Mouse (Mus musculus) kidney, adult 2 months (tissue): ENCODE measurements around the gene March10. TPM values are rescaled to one million over a fixed set of nuclear protein-coding genes. Genes with fewer than 3 reads are reported as not detected.
A peak's percentile ranks its signal among the peaks of the same experiment; 100 is the strongest.

Source experiments
- DNase-seq: peaks from one replicate; pipeline ENCODE4 v3.0.0; 2021
- H3K27ac ChIP-seq: fragments of 200-500 bp; 2 replicates; pipeline ENCODE4 v1.5.1; 2012; ENCODE audit warnings: low read depth, low read length, control low read depth, inconsistent platforms; ENCODE audit not compliant: insufficient read depth
- H3K27me3 ChIP-seq: fragments of 200-500 bp; replicated peaks from 2 replicates; pipeline ENCODE4 v1.6.1; 2012; ENCODE audit warnings: mild to moderate bottlenecking, moderate library complexity, low read length, inconsistent platforms; ENCODE audit not compliant: control insufficient read depth, insufficient read depth
- H3K36me3 ChIP-seq: fragments of 200-500 bp; 2 replicates; pipeline ENCODE4 v1.6.1; 2012; ENCODE audit warnings: mild to moderate bottlenecking, moderate library complexity, low read length, inconsistent platforms; ENCODE audit not compliant: control insufficient read depth, insufficient read depth
- H3K4me1 ChIP-seq: fragments of 200-500 bp; 2 replicates; pipeline ENCODE4 v1.6.1; 2011; ENCODE audit warnings: low read length; ENCODE audit not compliant: control insufficient read depth, insufficient read depth
- H3K4me3 ChIP-seq: fragments of 200-500 bp; 2 replicates; pipeline ENCODE4 v1.5.1; 2011; ENCODE audit warnings: mild to moderate bottlenecking, low read depth, low read length, control low read depth; ENCODE audit not compliant: insufficient read depth
- CTCF ChIP-seq: fragments of 200-500 bp; conservative IDR thresholded peaks from 2 replicates; pipeline ENCODE4 v1.5.1; 2011; ENCODE audit warnings: low read depth, mild to moderate bottlenecking, control low read depth, low read length, moderate library complexity, mixed read lengths; ENCODE audit not compliant: insufficient read depth, insufficient read length
- POLR2A ChIP-seq: fragments of 200-500 bp; IDR thresholded peaks from one replicate; pipeline ENCODE4 v1.6.1; 2011; ENCODE audit warnings: low read depth, low read length, control low read depth
- WGBS: fragments of 180-500 bp; shearing (Covaris S2); methylation state at CpG from one replicate; pipeline ENCODE4 v1.1.7; 2018; 5-methylcytosine and 5-hydroxymethylcytosine counted together
- polyA plus RNA-seq: library from polyadenylated mRNA; depleted of rRNA; stranded (reverse); fragments of >200 nt; gene quantifications from 2 replicates; pipeline ENCODE4 v1.2.3, GENCODE M21; 2012; rRNA removed

Gene March10
- 1.5 and 1.8 TPM in 2 replicates for polyA plus RNA-seq

- H3K4me3 ChIP-seq, result peak within 1 kb of the TSS; percentile 15; the same call in 1 of the 2 replicates
- no peak within 1 kb of the TSS for H3K27ac ChIP-seq
- no peaks in the 10 kb centered on the region for H3K4me1 ChIP-seq
- peaks cover 2% of the 10 kb centered on the region; the same call in 1 of the 2 replicates for H3K27me3 ChIP-seq
- 7% methylated on average over 35 of the region's 35 CpGs for WGBS
- H3K36me3 ChIP-seq, result no peaks in the 10 kb centered on the region
- DNase-seq, result no peak
- no peak for TF ChIP-seq CTCF
- no peak for TF ChIP-seq POLR2A
These were observed at the start of gene March10 for GRCm38 (mm10) chr11:105456497-105456907. Gene March10 (minus strand): TSS chr11:105456735.

GRCm38 (mm10) chr11:105506322-105506721 is 49.8 kb upstream of the March10 start:
- Histone ChIP-seq H3K4me3 (no peak overlapping the region), H3K27ac (no peak overlapping the region), H3K4me1 (no peaks in the 10 kb centered on the region), H3K36me3 (no peaks in the 10 kb centered on the region), H3K27me3 (no peaks in the 10 kb centered on the region)
- TF ChIP-seq POLR2A (no peak), CTCF (no peak)
- WGBS, result 74% methylated on average over 11 of the region's 11 CpGs
- peak; percentile 15 for DNase-seq

- H3K27me3 ChIP-seq, result no peaks in the 10 kb centered on the region
- H3K36me3 ChIP-seq, result no peaks in the 10 kb centered on the region
- H3K27ac ChIP-seq, result no peak overlapping the region
- DNase-seq, result no peak
- TF ChIP-seq POLR2A, result no peak
- no peak for TF ChIP-seq CTCF
- no peaks in the 10 kb centered on the region for H3K4me1 ChIP-seq
- no peak overlapping the region for H3K4me3 ChIP-seq
- whole genome bisulfite sequencing, result 88% methylated on average over 3 of the region's 3 CpGs
These were observed 48.5 kb upstream of the March10 start for GRCm38 (mm10) chr11:105505038-105505437.

GRCm38 (mm10) chr11:105502311-105502710 is 45.8 kb upstream of the March10 start:
- H3K4me1 ChIP-seq, result no peaks in the 10 kb centered on the region
- no peak overlapping the region for H3K4me3 ChIP-seq
- no peaks in the 10 kb centered on the region for H3K27me3 ChIP-seq
- DNase-seq, result no peak
- WGBS, result 91% methylated on average over 4 of the region's 4 CpGs
- TF ChIP-seq POLR2A (no peak), CTCF (no peak)
- no peaks in the 10 kb centered on the region for H3K36me3 ChIP-seq
- H3K27ac ChIP-seq, result no peak overlapping the region

GRCm38 (mm10) chr11:105497505-105497904 is 41.0 kb upstream of the March10 start:
- TF ChIP-seq POLR2A (no peak), CTCF (no peak)
- H3K36me3 ChIP-seq, result no peaks in the 10 kb centered on the region
- DNase-seq, result no peak

GRCm38 (mm10) chr11:105496665-105497064 is 40.1 kb upstream of the March10 start:
- WGBS, result 61% methylated on average over 7 of the region's 7 CpGs
- H3K27ac ChIP-seq, result no peak overlapping the region

More at GRCm38 (mm10) chr11:105497505-105497904, 41.0 kb upstream of the March10 start:
- Histone ChIP-seq H3K4me1 (no peaks in the 10 kb centered on the region), H3K27ac (no peak overlapping the region), H3K27me3 (0 out of 2 replicates have a peak, but pooled peaks cover 1% of the 10 kb centered on the region), H3K4me3 (no peak overlapping the region)
- WGBS, result 64% methylated on average over 6 of the region's 6 CpGs

GRCm38 (mm10) chr11:105495591-105496270 is 39.2 kb upstream of the March10 start:
- TF ChIP-seq POLR2A (no peak), CTCF (no peak)
- no peak overlapping the region for H3K27ac ChIP-seq
- H3K4me3 ChIP-seq, result no peak overlapping the region
- no peaks in the 10 kb centered on the region for H3K36me3 ChIP-seq
- 59% methylated on average over 18 of the region's 18 CpGs for WGBS
- H3K27me3 ChIP-seq, result 0 out of 2 replicates have a peak, but pooled peaks cover 1% of the 10 kb centered on the region
- no peaks in the 10 kb centered on the region for H3K4me1 ChIP-seq
- DNase-seq, result no peak

More at GRCm38 (mm10) chr11:105496665-105497064, 40.1 kb upstream of the March10 start:
- Histone ChIP-seq H3K36me3 (no peaks in the 10 kb centered on the region), H3K27me3 (0 out of 2 replicates have a peak, but pooled peaks cover 1% of the 10 kb centered on the region), H3K4me1 (no peaks in the 10 kb centered on the region), H3K4me3 (no peak overlapping the region)
- DNase-seq, result no peak
- TF ChIP-seq POLR2A (no peak), CTCF (no peak)
